Mouse (Mus musculus): ENCODE results near the gene A630076J17Rik.
A peak's percentile ranks its signal among the peaks of the same experiment; 100 is the strongest.

The A630076J17Rik gene

GRCm38 (mm10) chr3:107231202-107231601, 788 bp downstream of the A630076J17Rik start:
- no peak for DNase-seq

- DNase-seq, result peak; percentile 29 to 47
These were observed 3.0 kb downstream of the A630076J17Rik start for GRCm38 (mm10) chr3:107233351-107233813.

GRCm38 (mm10) chr3:107233945-107234344, 3.5 kb downstream of the A630076J17Rik start:
- DNase-seq, result no peak

- DNase-seq, result no peak
These were observed 7.6 kb downstream of the A630076J17Rik start for GRCm38 (mm10) chr3:107238051-107238450.

GRCm38 (mm10) chr3:107238471-107238980, 8.1 kb downstream of the A630076J17Rik start:
- DNase-seq, result no peak

- no peak for DNase-seq
These were observed 9.2 kb downstream of the A630076J17Rik start, which contains the start of gene Prok1 for GRCm38 (mm10) chr3:107239607-107240006. Gene Prok1, minus strand, starts transcription at chr3:107239707.

GRCm38 (mm10) chr3:107241389-107242094, 11.1 kb downstream of the A630076J17Rik start:
- no peak for DNase-seq

- DNase-seq, result no peak
These were observed 16.5 kb downstream of the A630076J17Rik start for GRCm38 (mm10) chr3:107246876-107247275.

GRCm38 (mm10) chr3:107249042-107249441, 18.6 kb downstream of the A630076J17Rik start:
- DNase-seq, result no peak

GRCm38 (mm10) chr3:107250320-107250719, 19.9 kb downstream of the A630076J17Rik start:
- no peak for DNase-seq

GRCm38 (mm10) chr3:107252035-107252434, 21.6 kb downstream of the A630076J17Rik start:
- DNase-seq, result no peak

GRCm38 (mm10) chr3:107253925-107254324, 23.5 kb downstream of the A630076J17Rik start:
- no peak for DNase-seq

- no peak for DNase-seq
These were observed 25.6 kb downstream of the A630076J17Rik start for GRCm38 (mm10) chr3:107255992-107256391.

- DNase-seq, result no peak
These were observed 26.3 kb downstream of the A630076J17Rik start for GRCm38 (mm10) chr3:107256724-107257123.

GRCm38 (mm10) chr3:107257924-107258323, 27.5 kb downstream of the A630076J17Rik start:
- no peak for DNase-seq

- no peak for DNase-seq
These were observed 30.8 kb downstream of the A630076J17Rik start for GRCm38 (mm10) chr3:107260956-107261850.

GRCm38 (mm10) chr3:107261851-107262165, 31.4 kb downstream of the A630076J17Rik start:
- no peak for DNase-seq

GRCm38 (mm10) chr3:107266814-107267345, 36.5 kb downstream of the A630076J17Rik start:
- no peak for DNase-seq

- DNase-seq, result no peak
These were observed 42.0 kb downstream of the A630076J17Rik start for GRCm38 (mm10) chr3:107272433-107272832.

GRCm38 (mm10) chr3:107273820-107274219, 43.4 kb downstream of the A630076J17Rik start:
- DNase-seq, result peak; percentile 14 to 36

- DNase-seq, result no peak
These were observed 44.9 kb downstream of the A630076J17Rik start for GRCm38 (mm10) chr3:107275351-107275750.

- no peak for DNase-seq
These were observed 45.6 kb downstream of the A630076J17Rik start for GRCm38 (mm10) chr3:107275996-107276395.

GRCm38 (mm10) chr3:107276626-107277025, 46.2 kb downstream of the A630076J17Rik start:
- DNase-seq, result no peak
